Mouse (Mus musculus) CH12.LX (cell line): ENCODE measurements at regions not wholly inside any gene's neighbourhood (a gene's known extent, or its start where the extent isn't known, plus 50 kb on each side); places are given as distances from the start of the nearest gene placed in this dataset.

Source experiments
- CHD1 ChIP-seq: IDR thresholded peaks from 2 replicates; pipeline ENCODE4 v1.6.1; 2012; ENCODE audit warnings: low read depth, low read length, improper control_type of control experiment, inconsistent platforms
- CTCF ChIP-seq, 2 experiments: IDR thresholded peaks in 1 of 2; conservative IDR thresholded peaks in 1 of 2; 2 replicates each; pipeline ENCODE4 v1.5.1; 2011 to 2012; ENCODE audit warnings: low read depth in 2 of 2, low read length in 2 of 2, improper control_type of control experiment in 1 of 2, inconsistent platforms in 1 of 2, mild to moderate bottlenecking in 1 of 2, moderate library complexity in 1 of 2
- E2F4 ChIP-seq: IDR thresholded peaks from 2 replicates; pipeline ENCODE4 v1.6.1; 2011; ENCODE audit warnings: low read depth, low read length, improper control_type of control experiment; ENCODE audit not compliant: insufficient replicate concordance
- ELF1 ChIP-seq: IDR thresholded peaks from 2 replicates; pipeline ENCODE4 v1.6.1; 2014; ENCODE audit warnings: low read depth, mild to moderate bottlenecking, inconsistent platforms, low read length, improper control_type of control experiment
- EP300 ChIP-seq: IDR thresholded peaks from 2 replicates; pipeline ENCODE4 v1.6.1; 2011; ENCODE audit warnings: low read length, improper control_type of control experiment
- HCFC1 ChIP-seq: IDR thresholded peaks from 2 replicates; pipeline ENCODE4 v1.6.1; 2012; ENCODE audit warnings: low read depth, mild to moderate bottlenecking, inconsistent platforms, low read length, improper control_type of control experiment
- JUN ChIP-seq: IDR thresholded peaks from 2 replicates; pipeline ENCODE4 v1.6.1; 2011; ENCODE audit warnings: low read depth, mild to moderate bottlenecking, low read length, improper control_type of control experiment, moderate library complexity; ENCODE audit not compliant: insufficient read depth
- KAT2A ChIP-seq: IDR thresholded peaks from 2 replicates; pipeline ENCODE4 v1.6.1; 2012; ENCODE audit warnings: low read length, improper control_type of control experiment, inconsistent platforms; ENCODE audit not compliant: insufficient replicate concordance
- MAZ ChIP-seq: IDR thresholded peaks from 2 replicates; pipeline ENCODE4 v1.6.1; 2012; ENCODE audit warnings: low read depth, mild to moderate bottlenecking, inconsistent platforms, low read length, improper control_type of control experiment, moderate library complexity
- NELFE ChIP-seq: IDR thresholded peaks from 2 replicates; pipeline ENCODE4 v1.6.1; 2011; ENCODE audit warnings: low read depth, low read length, improper control_type of control experiment
- POLR2A ChIP-seq: IDR thresholded peaks from 2 replicates; pipeline ENCODE4 v1.6.1; 2011; ENCODE audit warnings: low read depth, mild to moderate bottlenecking, improper control_type of control experiment, low read length
- UBTF ChIP-seq: IDR thresholded peaks from 2 replicates; pipeline ENCODE4 v1.6.1; 2012; ENCODE audit warnings: low read depth, mild to moderate bottlenecking, inconsistent platforms, low read length, improper control_type of control experiment, moderate library complexity
- USF1 ChIP-seq: IDR thresholded peaks from 2 replicates; pipeline ENCODE4 v1.6.1; 2014; ENCODE audit warnings: low read depth, mild to moderate bottlenecking, inconsistent platforms, low read length, improper control_type of control experiment
- ZMIZ1 ChIP-seq: IDR thresholded peaks from 2 replicates; pipeline ENCODE4 v1.6.1; 2012; ENCODE audit warnings: low read depth, mild to moderate bottlenecking, inconsistent platforms, low read length, improper control_type of control experiment

- no peak for TF ChIP-seq MAZ
- no peak for TF ChIP-seq NELFE
- no peak for TF ChIP-seq KAT2A
- no peak for TF ChIP-seq CTCF (conservative IDR thresholded peaks at IDR 0.05 in 1 of 2, IDR thresholded peaks at IDR 0.05 in 1 of 2; ENCODE audit: low read depth in 2 of 2, low read length in 2 of 2)
- no peak for TF ChIP-seq POLR2A
- TF ChIP-seq EP300 = no peak
- no peak for TF ChIP-seq ZMIZ1
- TF ChIP-seq UBTF = no peak
- TF ChIP-seq E2F4 = no peak
- TF ChIP-seq HCFC1 = no peak
- no peak for TF ChIP-seq USF1
- no peak for TF ChIP-seq ELF1
- no peak for TF ChIP-seq JUN
- TF ChIP-seq CHD1 = no peak
Observed at GRCm38 (mm10) chr12:114939576-114939975, 1107.9 kb upstream of the Zfp386 start.
